Mouse (Mus musculus) bone marrow, adult 2 months (tissue): ENCODE data around the gene Oser1.

Source experiments
- CTCF ChIP-seq: fragments of 200-500 bp; IDR thresholded peaks from 2 replicates; pipeline ENCODE4 v1.5.1; 2011; ENCODE audit warnings: low read length, control low read depth; ENCODE audit not compliant: control insufficient read depth, insufficient read depth
- POLR2A ChIP-seq: fragments of 200-500 bp; IDR thresholded peaks from 2 replicates; pipeline ENCODE4 v1.6.1; 2011; ENCODE audit warnings: low read depth, mild to moderate bottlenecking, control low read depth, low read length, borderline replicate concordance; ENCODE audit not compliant: control insufficient read depth

DNA sequence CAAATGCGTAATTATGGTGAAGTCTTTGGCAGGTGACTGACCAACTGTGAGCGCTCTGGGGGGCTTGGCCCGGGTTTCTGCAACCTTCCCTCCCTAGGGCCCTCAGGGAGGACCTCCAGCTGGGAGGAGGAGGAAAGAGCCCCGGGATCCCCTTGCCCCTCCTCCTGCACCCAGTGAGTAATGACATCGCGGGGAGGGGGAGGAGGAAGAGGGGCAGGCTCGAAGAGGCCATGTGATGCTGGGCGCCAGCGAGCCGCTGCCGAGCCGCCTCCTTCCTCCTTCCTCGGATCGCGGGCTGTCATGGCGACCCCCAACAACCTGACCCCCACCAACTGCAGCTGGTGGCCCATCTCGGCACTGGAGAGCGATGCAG lies 13.7 kb upstream of the Oser1 start, which contains the start of gene Gdap1l1:
- TF ChIP-seq CTCF (no peak), POLR2A (no peak)
